Mouse (Mus musculus): Measurements from ENCODE around the gene Rpusd1. TPM values are rescaled to one million over a fixed set of nuclear protein-coding genes. Genes with fewer than 3 reads are reported as not detected.

Rpusd1 gene
- polyA plus RNA-seq, 1 experiment from 2014 or later = 13.4 TPM

Small RNA genes within 50 kb of the gene (microRNA-seq; reads per million reads assigned to microRNA genes)
- gene Gm25083 = not detected
- not detected for gene Mir6966

Other genes with a start within 250 kb of the Rpusd1 start
- 0.16 and 0.18 TPM in 2 replicates for gene Sstr5, start 230.4 kb upstream of the Rpusd1 start, polyA plus RNA-seq (2014; fragmentation: Nextera tagmentation; extraction: Ambion mirVana)
- gene Sox8, start 157.0 kb upstream of the Rpusd1 start, polyA plus RNA-seq (2014; fragmentation: Nextera tagmentation; extraction: Ambion mirVana) = 0.44 and 0.70 TPM in 2 replicates
- 36.3 and 37.8 TPM in 2 replicates for gene Lmf1, start 148.6 kb upstream of the Rpusd1 start, polyA plus RNA-seq (2014; fragmentation: Nextera tagmentation; extraction: Ambion mirVana)
- gene Gng13, start 10.5 kb upstream of the Rpusd1 start, polyA plus RNA-seq (2014; fragmentation: Nextera tagmentation; extraction: Ambion mirVana) = 2.4 and 3.7 TPM in 2 replicates
- gene Chtf18, start 251 bp upstream of the Rpusd1 start, polyA plus RNA-seq (2014; fragmentation: Nextera tagmentation; extraction: Ambion mirVana) = 8.0 and 9.5 TPM in 2 replicates
- not detected in 2 replicates for gene Mslnl, start 8.4 kb downstream of the Rpusd1 start, polyA plus RNA-seq (2014; fragmentation: Nextera tagmentation; extraction: Ambion mirVana)
- 31.9 and 34.7 TPM in 2 replicates for gene Msln, start 26.7 kb downstream of the Rpusd1 start, polyA plus RNA-seq (2014; fragmentation: Nextera tagmentation; extraction: Ambion mirVana)
- 36.6 and 37.2 TPM in 2 replicates for gene Narfl, start 46.1 kb downstream of the Rpusd1 start, polyA plus RNA-seq (2014; fragmentation: Nextera tagmentation; extraction: Ambion mirVana)
- gene Haghl, start 58.0 kb downstream of the Rpusd1 start, polyA plus RNA-seq (2014; fragmentation: Nextera tagmentation; extraction: Ambion mirVana) = 59.4 and 60.2 TPM in 2 replicates
- 0.09 TPM in 1 of 2 replicates, not detected in the other for gene Ccdc78, start 58.9 kb downstream of the Rpusd1 start, polyA plus RNA-seq (2014; fragmentation: Nextera tagmentation; extraction: Ambion mirVana)
- gene Fam173a, start 65.2 kb downstream of the Rpusd1 start, polyA plus RNA-seq (2014; fragmentation: Nextera tagmentation; extraction: Ambion mirVana) = 58.4 and 76.0 TPM in 2 replicates
- gene AC134908.4, start 68.0 kb downstream of the Rpusd1 start, polyA plus RNA-seq (2014; fragmentation: Nextera tagmentation; extraction: Ambion mirVana) = not detected in 2 replicates
- gene Metrn, start 69.5 kb downstream of the Rpusd1 start, polyA plus RNA-seq (2014; fragmentation: Nextera tagmentation; extraction: Ambion mirVana) = 3.3 and 10.1 TPM in 2 replicates
- gene Fbxl16, start 81.4 kb downstream of the Rpusd1 start, polyA plus RNA-seq (2014; fragmentation: Nextera tagmentation; extraction: Ambion mirVana) = 0.85 and 1.1 TPM in 2 replicates
- gene Wdr24, start 96.0 kb downstream of the Rpusd1 start, polyA plus RNA-seq (2014; fragmentation: Nextera tagmentation; extraction: Ambion mirVana) = 15.2 and 17.3 TPM in 2 replicates
- gene Jmjd8, start 101.2 kb downstream of the Rpusd1 start, polyA plus RNA-seq (2014; fragmentation: Nextera tagmentation; extraction: Ambion mirVana) = 28.8 and 30.0 TPM in 2 replicates
- gene Stub1, start 105.7 kb downstream of the Rpusd1 start, polyA plus RNA-seq (2014; fragmentation: Nextera tagmentation; extraction: Ambion mirVana) = 282 and 298 TPM in 2 replicates
- 1.2 and 1.5 TPM in 2 replicates for gene Rhbdl1, start 109.6 kb downstream of the Rpusd1 start, polyA plus RNA-seq (2014; fragmentation: Nextera tagmentation; extraction: Ambion mirVana)
- gene Gm20683, start 114.1 kb downstream of the Rpusd1 start, polyA plus RNA-seq (2014; fragmentation: Nextera tagmentation; extraction: Ambion mirVana) = 1.2 and 1.9 TPM in 2 replicates
- gene Rhot2, start 117.2 kb downstream of the Rpusd1 start, polyA plus RNA-seq (2014; fragmentation: Nextera tagmentation; extraction: Ambion mirVana) = 11.5 and 12.7 TPM in 2 replicates
- 8.2 and 8.6 TPM in 2 replicates for gene Wdr90, start 133.8 kb downstream of the Rpusd1 start, polyA plus RNA-seq (2014; fragmentation: Nextera tagmentation; extraction: Ambion mirVana)
- gene Mcrip2, start 141.1 kb downstream of the Rpusd1 start, polyA plus RNA-seq (2014; fragmentation: Nextera tagmentation; extraction: Ambion mirVana) = 164 and 184 TPM in 2 replicates
- 36.7 and 41.7 TPM in 2 replicates for gene Mettl26, start 147.4 kb downstream of the Rpusd1 start, polyA plus RNA-seq (2014; fragmentation: Nextera tagmentation; extraction: Ambion mirVana)
- gene Wfikkn1, start 153.2 kb downstream of the Rpusd1 start, polyA plus RNA-seq (2014; fragmentation: Nextera tagmentation; extraction: Ambion mirVana) = 0.27 and 0.53 TPM in 2 replicates
- gene Rab40c, start 192.1 kb downstream of the Rpusd1 start, polyA plus RNA-seq (2014; fragmentation: Nextera tagmentation; extraction: Ambion mirVana) = 7.5 and 8.8 TPM in 2 replicates
- 61.8 and 62.7 TPM in 2 replicates for gene Pigq, start 217.3 kb downstream of the Rpusd1 start, polyA plus RNA-seq (2014; fragmentation: Nextera tagmentation; extraction: Ambion mirVana)
- gene Nhlrc4, start 217.3 kb downstream of the Rpusd1 start, polyA plus RNA-seq (2014; fragmentation: Nextera tagmentation; extraction: Ambion mirVana) = 0.09 TPM in 1 of 2 replicates, not detected in the other
- 0.09 TPM in 1 of 2 replicates, not detected in the other for gene A930017K11Rik, start 224.9 kb downstream of the Rpusd1 start, polyA plus RNA-seq (2014; fragmentation: Nextera tagmentation; extraction: Ambion mirVana)

All from heart, embryonic 14.5 days (tissue).